Mouse (Mus musculus): Measurements from ENCODE around the gene Omt2b. TPM values are rescaled to one million over a fixed set of nuclear protein-coding genes. Genes with fewer than 3 reads are reported as not detected.
"Not testable (repeated sequence)": the region's sequence is repeated elsewhere in the genome, so short reads cannot be mapped to it uniquely, and the experiment has no call there.

Gene Omt2b
- not detected in 2 replicates for polyA plus RNA-seq (2012; rRNA removed)

DNA sequence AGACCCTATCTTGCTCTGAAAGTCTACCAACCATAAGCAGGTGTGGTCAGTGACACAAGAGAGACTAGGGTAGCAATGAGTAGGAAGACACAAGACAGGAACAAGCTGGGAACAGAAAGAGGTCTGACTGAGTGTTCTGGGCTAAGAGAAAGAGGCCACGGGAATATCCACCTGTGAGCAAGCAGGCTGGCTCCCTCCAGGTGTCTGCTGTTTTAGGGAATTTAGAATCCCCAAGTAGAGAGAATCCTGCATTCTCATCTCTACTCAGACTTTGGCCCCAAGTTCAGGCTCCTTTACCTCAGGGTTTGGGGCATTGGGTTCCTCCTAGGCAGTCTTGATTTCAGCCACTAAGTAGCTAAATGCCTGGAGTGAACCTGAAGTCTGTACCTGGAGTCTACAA lies at the start of gene Omt2b:
TSS of gene Omt2b (plus strand) at position 301 of the 400 bp plus-strand sequence.
- DNase-seq; H3K27me3 ChIP-seq (ENCODE audit: control insufficient read depth, insufficient read depth, low read length); H3K4me3 ChIP-seq (replicated peaks; ENCODE audit: insufficient read depth, low read depth, low read length); H3K27ac ChIP-seq (ENCODE audit: insufficient read depth, low read length); H3K4me1 ChIP-seq (ENCODE audit: control insufficient read depth, insufficient read depth, low read length): not testable (repeated sequence)
- 100% methylated on average over 1 of the region's 1 CpGs for WGBS

DNA sequence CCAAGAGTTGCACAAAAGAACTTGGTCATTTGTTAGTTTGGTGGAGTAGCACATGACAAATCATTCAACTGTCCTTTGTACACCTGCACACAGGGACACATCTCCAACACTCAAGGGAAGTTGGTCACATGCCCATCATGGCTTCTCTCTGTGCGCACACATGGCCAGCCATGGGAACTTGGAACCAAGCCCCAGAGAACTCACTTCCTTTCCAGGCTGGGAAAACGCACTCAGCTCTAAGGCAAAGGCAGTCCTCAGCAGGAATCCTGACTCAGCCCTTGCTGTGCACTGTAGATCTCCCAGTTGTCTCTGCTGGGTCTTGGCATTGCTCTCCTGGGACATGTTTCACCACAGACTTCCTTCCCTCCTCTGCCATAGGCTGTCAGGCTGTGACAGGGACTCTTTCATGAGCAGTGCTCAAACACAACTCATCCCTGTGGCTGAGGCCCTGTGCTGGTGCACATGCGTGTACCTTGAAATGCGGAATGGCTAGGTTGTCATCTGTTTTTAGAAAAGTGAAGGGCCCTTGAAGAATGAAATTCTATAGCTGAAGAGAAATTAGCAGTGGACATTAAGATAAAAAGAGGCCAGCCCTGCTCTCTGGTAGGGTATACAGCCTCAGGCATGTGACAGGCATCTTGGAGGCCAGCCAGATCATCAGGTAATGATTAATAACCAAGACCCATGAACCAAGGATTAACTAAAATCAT lies 45.2 kb upstream of the Omt2b start:
- not testable (repeated sequence) for H3K4me3 ChIP-seq (replicated peaks; ENCODE audit: insufficient read depth, low read depth, low read length); H3K27me3 ChIP-seq (ENCODE audit: control insufficient read depth, insufficient read depth, low read length); H3K4me1 ChIP-seq (ENCODE audit: control insufficient read depth, insufficient read depth, low read length); H3K27ac ChIP-seq (ENCODE audit: insufficient read depth, low read length)
- WGBS, result 44% methylated on average over 4 of the region's 4 CpGs
- DNase-seq, result peak in 1 of 2 experiments; percentile 4

DNA sequence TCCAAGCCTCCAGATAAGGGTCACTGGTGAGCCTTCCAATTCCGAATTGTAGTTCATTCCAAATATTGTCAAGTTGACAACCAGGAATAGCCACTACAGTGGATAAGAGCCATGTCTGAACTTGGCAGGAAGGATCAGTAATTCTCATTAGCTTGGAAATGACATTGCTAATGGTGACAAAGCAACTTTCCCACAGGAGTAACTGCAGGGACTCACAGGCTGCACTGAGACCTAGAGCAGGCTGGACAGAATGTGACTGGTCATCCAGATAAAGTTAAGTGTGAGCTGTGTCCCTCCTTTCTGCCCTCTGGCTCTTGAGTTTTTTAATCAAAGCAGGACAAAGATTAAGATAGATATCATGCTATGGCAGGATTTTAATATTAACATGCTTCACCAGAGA lies 38.3 kb upstream of the Omt2b start:
- DNase-seq; H3K27ac ChIP-seq (ENCODE audit: insufficient read depth, low read length); H3K4me3 ChIP-seq (replicated peaks; ENCODE audit: insufficient read depth, low read depth, low read length); H3K27me3 ChIP-seq (ENCODE audit: control insufficient read depth, insufficient read depth, low read length); H3K4me1 ChIP-seq (ENCODE audit: control insufficient read depth, insufficient read depth, low read length): not testable (repeated sequence)
- WGBS, result 63% methylated on average over 1 of the region's 1 CpGs

DNA sequence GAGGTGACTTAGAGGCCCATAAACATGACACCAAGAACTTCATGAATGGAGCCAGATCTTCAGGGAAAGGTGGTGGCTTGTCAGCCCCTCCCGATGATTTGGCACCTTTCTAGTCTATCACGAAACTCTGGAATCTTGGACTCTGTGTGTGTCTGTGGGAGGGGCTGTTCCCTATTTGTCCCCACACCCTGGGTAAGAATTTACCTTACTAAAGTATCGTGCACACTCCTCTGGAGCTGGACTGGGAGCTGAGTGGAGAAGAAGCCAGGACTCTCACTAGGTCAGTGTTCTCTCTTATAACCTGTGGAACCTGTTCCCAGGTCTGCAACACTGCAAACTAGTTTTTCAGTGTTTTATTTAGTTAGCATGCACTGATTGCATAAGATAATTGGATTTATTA lies 37.7 kb upstream of the Omt2b start, which contains the start of gene Gm10639:
TSS of gene Gm10639 (plus strand) at position 201 of the 400 bp plus-strand sequence.
- not testable (repeated sequence) for H3K27ac ChIP-seq (ENCODE audit: insufficient read depth, low read length); H3K4me3 ChIP-seq (replicated peaks; ENCODE audit: insufficient read depth, low read depth, low read length); DNase-seq; H3K27me3 ChIP-seq (ENCODE audit: control insufficient read depth, insufficient read depth, low read length); H3K4me1 ChIP-seq (ENCODE audit: control insufficient read depth, insufficient read depth, low read length)
- WGBS, result 73% methylated on average over 3 of the region's 3 CpGs

DNA sequence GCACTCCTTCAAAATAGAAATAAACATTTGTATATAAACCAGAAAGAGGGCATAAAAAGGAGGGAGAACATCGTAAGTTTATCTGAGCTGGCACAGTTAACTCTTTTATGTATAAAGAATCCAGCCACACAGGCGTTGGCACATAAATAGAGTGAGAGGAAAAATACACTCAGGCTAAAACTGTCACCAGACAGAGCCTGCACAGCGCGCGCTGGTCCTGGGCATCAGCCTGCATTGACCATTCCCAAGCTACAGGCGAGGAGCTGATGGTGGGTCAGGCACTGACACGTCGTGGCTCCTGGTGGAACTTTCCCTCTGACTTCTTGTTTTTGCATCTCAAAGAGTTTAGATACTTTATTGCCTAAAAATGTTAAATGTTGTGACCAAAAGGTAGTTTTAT lies 34.9 kb upstream of the Omt2b start:
- H3K27me3 ChIP-seq (ENCODE audit: control insufficient read depth, insufficient read depth, low read length); H3K27ac ChIP-seq (ENCODE audit: insufficient read depth, low read length); H3K4me1 ChIP-seq (ENCODE audit: control insufficient read depth, insufficient read depth, low read length); H3K4me3 ChIP-seq (replicated peaks; ENCODE audit: insufficient read depth, low read depth, low read length); DNase-seq: not testable (repeated sequence)
- 90% methylated on average over 8 of the region's 8 CpGs for WGBS

DNA sequence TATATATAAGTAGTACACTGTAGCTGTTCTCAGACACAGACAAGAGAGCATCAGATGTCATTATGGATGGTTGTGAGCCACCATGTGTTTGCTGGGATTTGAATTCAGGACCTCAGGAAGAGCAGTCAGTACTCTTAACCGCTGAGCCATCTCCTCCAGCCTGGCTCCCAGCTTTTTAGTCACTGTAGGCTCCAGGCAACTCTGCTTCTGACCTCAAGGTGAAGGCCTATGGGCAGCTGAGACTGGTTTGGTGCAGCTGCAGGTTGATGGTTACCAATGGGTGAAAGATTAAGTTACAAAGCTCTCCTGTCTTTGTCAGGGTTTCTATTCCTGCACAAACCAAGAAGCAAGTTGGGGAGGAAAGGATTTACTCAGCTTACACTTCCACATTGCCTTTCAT lies 33.7 kb upstream of the Omt2b start:
- H3K4me1 ChIP-seq (ENCODE audit: control insufficient read depth, insufficient read depth, low read length); H3K27me3 ChIP-seq (ENCODE audit: control insufficient read depth, insufficient read depth, low read length); DNase-seq; H3K27ac ChIP-seq (ENCODE audit: insufficient read depth, low read length); H3K4me3 ChIP-seq (replicated peaks; ENCODE audit: insufficient read depth, low read depth, low read length): not testable (repeated sequence)
- 76% methylated on average over 1 of the region's 1 CpGs for WGBS

DNA sequence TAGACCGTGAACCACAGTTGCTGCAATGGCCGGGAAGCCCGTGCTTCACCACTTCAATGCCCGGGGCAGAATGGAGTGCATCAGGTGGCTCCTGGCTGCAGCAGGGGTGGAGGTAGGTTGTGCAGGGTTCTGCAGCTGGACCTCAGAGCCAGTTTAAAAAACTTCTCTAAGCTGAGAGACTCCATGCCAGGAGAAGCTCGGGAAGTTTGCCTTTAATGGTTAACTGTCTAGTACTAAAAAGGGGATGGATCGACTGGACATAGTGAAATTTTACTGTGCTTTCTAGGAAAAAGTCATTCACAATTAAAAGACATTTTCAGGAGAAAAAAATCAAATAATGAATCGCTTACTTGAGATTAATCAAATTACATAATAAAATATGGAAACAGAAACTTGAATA lies 32.6 kb upstream of the Omt2b start:
- H3K4me1 ChIP-seq (ENCODE audit: control insufficient read depth, insufficient read depth, low read length); DNase-seq; H3K27ac ChIP-seq (ENCODE audit: insufficient read depth, low read length); H3K27me3 ChIP-seq (ENCODE audit: control insufficient read depth, insufficient read depth, low read length); H3K4me3 ChIP-seq (replicated peaks; ENCODE audit: insufficient read depth, low read depth, low read length): not testable (repeated sequence)
- 80% methylated on average over 7 of the region's 7 CpGs for WGBS

DNA sequence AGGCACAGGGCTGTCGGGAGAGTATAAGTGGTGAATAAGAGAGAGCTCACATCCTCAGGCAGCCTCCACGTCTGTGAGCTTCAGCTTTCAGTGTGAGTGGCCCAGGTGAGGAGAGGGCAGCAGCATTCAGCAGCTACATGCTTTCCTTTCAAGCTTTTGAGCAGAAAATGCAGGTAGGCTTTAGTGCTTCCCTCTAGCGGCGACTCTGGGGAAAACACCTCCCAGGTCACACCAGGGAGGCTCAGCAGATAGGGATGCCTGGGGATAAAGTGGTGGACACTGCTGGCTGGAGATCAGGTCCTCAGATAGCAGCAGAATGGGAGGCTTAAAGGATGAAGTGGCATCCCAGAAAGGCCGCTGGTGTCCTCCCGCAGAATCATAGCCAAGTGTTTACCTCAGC lies 31.3 kb upstream of the Omt2b start:
- peak; percentile 68 for TF ChIP-seq CTCF (IDR thresholded peaks at IDR 0.05; ENCODE audit: borderline replicate concordance, insufficient read depth, low read depth, low read length)
- WGBS, result 15% methylated on average over 6 of the region's 6 CpGs

DNA sequence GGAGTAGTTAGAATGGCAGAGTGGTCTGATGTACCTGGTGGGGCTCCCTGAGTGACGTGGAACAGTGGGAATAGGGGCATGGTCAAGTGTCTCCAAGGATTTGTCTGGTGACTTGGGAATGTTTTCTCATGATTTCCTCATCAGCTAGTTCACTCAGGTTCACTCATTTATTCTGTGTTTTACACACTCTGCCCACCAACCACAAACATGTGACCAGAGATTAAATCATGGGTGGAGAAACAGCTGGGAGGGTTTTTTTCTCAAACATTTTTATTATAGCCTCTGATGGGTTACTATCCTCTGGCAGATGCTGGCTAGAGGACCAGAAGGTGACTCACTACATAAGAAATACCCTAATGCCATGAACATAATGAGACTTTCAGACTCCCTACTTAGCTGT lies 29.2 kb upstream of the Omt2b start:
- DNase-seq, result no peak
- Histone ChIP-seq H3K27me3 (ENCODE audit: control insufficient read depth, insufficient read depth, low read length) (no peaks in the 10 kb centered on the region), H3K4me3 (replicated peaks; ENCODE audit: insufficient read depth, low read depth, low read length) (no peak overlapping the region), H3K27ac (ENCODE audit: insufficient read depth, low read length) (no peak overlapping the region), H3K4me1 (ENCODE audit: control insufficient read depth, insufficient read depth, low read length) (no peaks in the 10 kb centered on the region)
- no peak for TF ChIP-seq CTCF (IDR thresholded peaks at IDR 0.05; ENCODE audit: borderline replicate concordance, insufficient read depth, low read depth, low read length)
- TF ChIP-seq POLR2A (IDR thresholded peaks at IDR 0.05; ENCODE audit: borderline replicate concordance, insufficient read depth, low read length), result no peak
- 92% methylated on average over 1 of the region's 1 CpGs for WGBS

More for the DNA sequence above, 31.3 kb upstream of the Omt2b start:
- not testable (repeated sequence) for H3K27ac ChIP-seq (ENCODE audit: insufficient read depth, low read length); H3K4me3 ChIP-seq (replicated peaks; ENCODE audit: insufficient read depth, low read depth, low read length); H3K4me1 ChIP-seq (ENCODE audit: control insufficient read depth, insufficient read depth, low read length); H3K27me3 ChIP-seq (ENCODE audit: control insufficient read depth, insufficient read depth, low read length)
- DNase-seq, result peak; percentile 6 to 39

DNA sequence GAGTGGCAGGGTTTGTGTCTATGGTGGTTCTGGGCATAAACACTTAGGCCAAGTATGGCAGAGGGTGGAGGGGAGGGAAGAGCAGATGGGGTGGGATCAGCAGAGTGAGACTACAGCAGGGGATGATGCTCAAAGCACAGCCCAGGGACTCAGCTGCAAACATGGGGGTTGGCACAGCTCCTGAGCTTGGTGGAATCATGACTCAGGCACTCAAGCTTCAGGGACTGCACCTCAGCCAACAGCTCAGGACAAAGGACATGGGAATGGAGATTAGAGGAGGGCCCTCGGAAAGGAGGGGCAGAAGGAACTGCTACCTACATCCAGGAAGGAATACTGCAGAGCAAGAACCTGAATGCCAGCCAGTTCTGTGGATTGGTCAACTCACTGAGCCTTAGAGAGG lies 28.2 kb upstream of the Omt2b start:
- not testable (repeated sequence) for H3K4me3 ChIP-seq (replicated peaks; ENCODE audit: insufficient read depth, low read depth, low read length); DNase-seq; H3K4me1 ChIP-seq (ENCODE audit: control insufficient read depth, insufficient read depth, low read length); H3K27ac ChIP-seq (ENCODE audit: insufficient read depth, low read length); H3K27me3 ChIP-seq (ENCODE audit: control insufficient read depth, insufficient read depth, low read length)
- 23% methylated on average over 1 of the region's 1 CpGs for WGBS

DNA sequence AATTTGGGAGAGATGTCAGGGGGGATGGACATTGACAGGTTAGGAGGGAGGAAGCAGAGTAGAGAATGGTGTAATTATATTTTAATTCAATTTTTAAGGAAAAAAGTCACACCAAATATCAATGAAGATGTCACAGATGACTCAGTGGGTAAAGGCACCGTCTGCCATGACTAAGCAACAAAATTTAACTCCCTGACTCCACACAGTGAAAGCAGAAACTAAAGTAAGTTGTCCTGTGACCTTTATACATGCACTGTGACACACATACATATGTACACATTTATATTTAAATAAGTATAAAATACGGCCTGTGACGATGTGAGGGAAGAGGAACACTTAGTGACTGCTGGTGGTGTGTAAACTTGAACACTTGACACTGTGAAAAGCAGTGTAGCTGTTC lies 19.3 kb upstream of the Omt2b start:
- not testable (repeated sequence) for H3K4me1 ChIP-seq (ENCODE audit: control insufficient read depth, insufficient read depth, low read length); H3K27ac ChIP-seq (ENCODE audit: insufficient read depth, low read length); DNase-seq; H3K4me3 ChIP-seq (replicated peaks; ENCODE audit: insufficient read depth, low read depth, low read length); H3K27me3 ChIP-seq (ENCODE audit: control insufficient read depth, insufficient read depth, low read length)
- WGBS, result 87% methylated on average over 3 of the region's 3 CpGs
